Mouse (Mus musculus) small intestine, adult 2 months (tissue): ENCODE data around the gene Raet1e.
"Not testable (repeated sequence)": the region's sequence is repeated elsewhere in the genome, so short reads cannot be mapped to it uniquely, and the experiment has no call there.

ENCODE experiments used
- CTCF ChIP-seq: fragments of 200-500 bp; IDR thresholded peaks from 2 replicates; pipeline ENCODE4 v1.5.1; 2012; ENCODE audit warnings: low read depth, mild to moderate bottlenecking, control low read depth, inconsistent platforms, low read length, moderate library complexity, mixed read lengths; ENCODE audit not compliant: insufficient replicate concordance, insufficient read length; ENCODE audit errors: extremely low read depth
- POLR2A ChIP-seq: fragments of 200-500 bp; IDR thresholded peaks from 2 replicates; pipeline ENCODE4 v1.6.1; 2012; ENCODE audit warnings: low read depth, mild to moderate bottlenecking, control low read depth, inconsistent platforms, low read length, moderate library complexity

GRCm38 (mm10) chr10:22390146-22390545, 231.8 kb downstream of the Raet1e start:
- not testable (repeated sequence) for TF ChIP-seq CTCF, POLR2A
